ENCODE assay signal across 9 mouse cellular contexts in the genomic region with DNA sequence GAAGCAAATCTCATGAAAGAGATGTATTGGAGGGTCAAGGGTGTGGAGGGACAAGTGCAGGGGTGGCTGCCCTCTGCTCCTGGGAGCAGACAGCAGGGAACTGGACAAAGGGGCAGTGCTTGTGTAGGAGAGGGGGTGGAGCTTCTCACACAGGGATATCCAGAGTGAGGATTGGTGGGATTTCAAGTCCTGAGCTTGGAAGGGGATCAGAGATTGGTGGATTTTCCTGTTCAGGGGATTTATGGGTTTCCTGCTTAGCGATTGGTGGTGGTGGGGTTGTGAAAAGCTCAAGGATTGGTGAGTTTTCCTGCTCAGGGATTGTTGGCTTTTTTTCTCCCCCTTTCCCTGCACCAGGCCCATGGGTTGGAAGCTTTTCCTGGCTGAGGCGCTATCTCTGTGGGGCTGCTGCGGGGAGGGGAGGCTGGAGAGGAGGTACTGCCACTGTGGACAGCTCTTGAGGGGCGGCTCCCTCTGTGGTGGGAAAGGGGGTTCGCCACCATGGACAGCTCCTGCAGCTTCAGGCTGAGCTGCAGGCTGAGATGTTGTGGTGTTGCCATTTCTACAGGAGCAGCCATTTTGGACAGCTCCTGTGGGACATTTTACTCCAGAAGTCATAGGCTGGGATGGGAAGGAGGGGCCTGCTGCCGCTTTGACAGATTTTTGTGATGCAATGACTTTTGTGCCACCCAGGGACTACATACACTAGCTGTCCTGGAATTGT. TPM values are rescaled to one million over a fixed set of nuclear protein-coding genes. Genes with fewer than 3 reads are reported as not detected.
DNase-seq lines count a peak whose midpoint lies in the region; ATAC-seq and TF ChIP-seq lines count a peak whose summit lies in the region.
"Had no signal": no experiment of that assay in that cellular context is flagged by ENCODE, and none has a peak within 500 bp of the region (broad histone marks: within the 10 kb centered on the region; RNA-seq: fewer than 3 reads in every experiment).

No protein-coding gene starts in this region.

- no peak overlapping the region for H3K4me3 ChIP-seq in forebrain, embryonic 14.5 days (ENCODE audit: low read depth, low read length)
- H3K4me3 ChIP-seq in forebrain, embryonic 12.5 days (replicated peaks) = no peak overlapping the region
- H3K4me3 ChIP-seq in thymus, adult 2 months (ENCODE audit: control insufficient read depth, insufficient read depth, low read length) = no peak overlapping the region
- H3K4me3 ChIP-seq in embryonic facial prominence, embryonic 15.5 days (replicated peaks) = no peak overlapping the region
- no peak overlapping the region for H3K4me3 ChIP-seq in stomach, embryonic 14.5 days (ENCODE audit: low read depth, low read length)
- H3K4me3 ChIP-seq: liver, embryonic 15.5 days had no signal

- H3K4me2 ChIP-seq in forebrain, embryonic 14.5 days (ENCODE audit: low read length) = no peak overlapping the region
- H3K4me2 ChIP-seq in forebrain, embryonic 12.5 days = no peak overlapping the region
- H3K4me2 ChIP-seq in embryonic facial prominence, embryonic 15.5 days (replicated peaks) = no peak overlapping the region
- no peak overlapping the region for H3K4me2 ChIP-seq in stomach, embryonic 14.5 days (replicated peaks; ENCODE audit: low read depth, low read length)
- H3K4me2 ChIP-seq: liver, embryonic 15.5 days had no signal

- H3K4me1 ChIP-seq in forebrain, embryonic 14.5 days (ENCODE audit: control insufficient read depth, insufficient read depth, low read length) = no peaks in the 10 kb centered on the region
- H3K4me1 ChIP-seq in forebrain, embryonic 12.5 days = 0 out of 2 replicates have a peak, but pooled peaks cover 3% of the 10 kb centered on the region
- no peaks in the 10 kb centered on the region for H3K4me1 ChIP-seq in thymus, adult 2 months (replicated peaks; ENCODE audit: control insufficient read depth, insufficient read depth, low read length)
- H3K4me1 ChIP-seq in embryonic facial prominence, embryonic 15.5 days = no peaks in the 10 kb centered on the region
- H3K4me1 ChIP-seq in stomach, embryonic 14.5 days (ENCODE audit: control insufficient read depth, insufficient read depth, low read length) = no peaks in the 10 kb centered on the region
- H3K4me1 ChIP-seq: liver, embryonic 15.5 days had no signal

- no peak overlapping the region for H3K27ac ChIP-seq in forebrain, embryonic 14.5 days (ENCODE audit: low read depth, low read length)
- H3K27ac ChIP-seq in forebrain, embryonic 12.5 days = no peak overlapping the region
- H3K27ac ChIP-seq in thymus, adult 2 months (ENCODE audit: control insufficient read depth, insufficient read depth, low read length) = no peak overlapping the region
- H3K27ac ChIP-seq in embryonic facial prominence, embryonic 15.5 days (replicated peaks) = no peak overlapping the region
- no peak overlapping the region for H3K27ac ChIP-seq in stomach, embryonic 14.5 days (ENCODE audit: low read length)
- H3K27ac ChIP-seq: liver, embryonic 15.5 days had no signal

- H3K9me3 ChIP-seq in forebrain, embryonic 14.5 days (replicated peaks; ENCODE audit: control insufficient read depth, low read length) = no peaks in the 10 kb centered on the region
- no peaks in the 10 kb centered on the region for H3K9me3 ChIP-seq in forebrain, embryonic 12.5 days
- H3K9me3 ChIP-seq in embryonic facial prominence, embryonic 15.5 days (replicated peaks) = no peaks in the 10 kb centered on the region
- H3K9me3 ChIP-seq in stomach, embryonic 14.5 days (ENCODE audit: control insufficient read depth, low read depth, low read length) = no peaks in the 10 kb centered on the region
- H3K9me3 ChIP-seq: liver, embryonic 15.5 days had no signal

- no peak for ATAC-seq in forebrain, embryonic 14.5 days
- ATAC-seq in forebrain, embryonic 12.5 days (ENCODE audit: low FRiP score) = no peak
- ATAC-seq in embryonic facial prominence, embryonic 15.5 days (ENCODE audit: insufficient number of reproducible peaks, low FRiP score, low TSS enrichment, low read depth) = peak; percentile 73; the same call in 1 of the 2 replicates
- ATAC-seq in stomach, embryonic 14.5 days (ENCODE audit: insufficient number of reproducible peaks, insufficient read depth, low FRiP score, low read depth) = peak; percentile 63; the same call in 1 of the 2 replicates

- TF ChIP-seq POLR2A in thymus, adult 2 months (IDR thresholded peaks at IDR 0.05; ENCODE audit: control insufficient read depth, extremely low read depth, insufficient read depth, low read length, poor library complexity) = no peak

- H3K36me3 ChIP-seq in forebrain, embryonic 14.5 days (ENCODE audit: control insufficient read depth, insufficient read depth, low read length) = no peaks in the 10 kb centered on the region
- H3K36me3 ChIP-seq in forebrain, embryonic 12.5 days (replicated peaks) = no peaks in the 10 kb centered on the region
- H3K36me3 ChIP-seq in thymus, adult 2 months (ENCODE audit: control insufficient read depth, insufficient read depth, low read length) = no peaks in the 10 kb centered on the region
- no peaks in the 10 kb centered on the region for H3K36me3 ChIP-seq in embryonic facial prominence, embryonic 15.5 days
- H3K36me3 ChIP-seq in stomach, embryonic 14.5 days (ENCODE audit: control insufficient read depth, insufficient read depth, low read length) = no peaks in the 10 kb centered on the region
- H3K36me3 ChIP-seq: liver, embryonic 15.5 days had no signal

- DNase-seq in forebrain, embryonic 14.5 days (ENCODE audit: low spot score) = peak; percentile 8
- DNase-seq in thymus, adult 2 months = peak; percentile 2
- DNase-seq in thymus, adult 18-20 months = no peak
- peak; percentile 75 for DNase-seq in liver
- no peak for DNase-seq in layer of hippocampus, adult 18-20 months (ENCODE audit: low spot score in 2 of 2)

- no peaks in the 10 kb centered on the region for H3K27me3 ChIP-seq in forebrain, embryonic 14.5 days (replicated peaks; ENCODE audit: control insufficient read depth, insufficient read depth, low read length)
- H3K27me3 ChIP-seq in forebrain, embryonic 12.5 days = no peaks in the 10 kb centered on the region
- no peaks in the 10 kb centered on the region for H3K27me3 ChIP-seq in thymus, adult 2 months (ENCODE audit: control insufficient read depth, insufficient read depth, low read length)
- H3K27me3 ChIP-seq in embryonic facial prominence, embryonic 15.5 days = no peaks in the 10 kb centered on the region
- H3K27me3 ChIP-seq in stomach, embryonic 14.5 days (ENCODE audit: control insufficient read depth, insufficient read depth, low read length) = no peaks in the 10 kb centered on the region
- H3K27me3 ChIP-seq: liver, embryonic 15.5 days had no signal

- no peak for TF ChIP-seq CTCF in thymus, adult 2 months (IDR thresholded peaks at IDR 0.05; ENCODE audit: borderline replicate concordance, control insufficient read depth, extremely low read depth, insufficient read depth, low read length, poor library complexity)

- H3K9ac ChIP-seq in forebrain, embryonic 14.5 days (ENCODE audit: low read length) = no peak overlapping the region
- H3K9ac ChIP-seq in forebrain, embryonic 12.5 days = no peak overlapping the region
- no peak overlapping the region for H3K9ac ChIP-seq in embryonic facial prominence, embryonic 15.5 days
- H3K9ac ChIP-seq in stomach, embryonic 14.5 days (replicated peaks; ENCODE audit: low read depth, low read length) = no peak overlapping the region
- H3K9ac ChIP-seq: liver, embryonic 15.5 days had no signal

- WGBS in forebrain, embryonic 14.5 days = 28% methylated on average over 6 of the region's 6 CpGs
- WGBS in forebrain, embryonic 12.5 days = 27% methylated on average over 6 of the region's 6 CpGs
- WGBS in thymus, adult 2 months = 29% methylated on average over 6 of the region's 6 CpGs
- WGBS in embryonic facial prominence, embryonic 15.5 days = 17% methylated on average over 6 of the region's 6 CpGs
- 12% methylated on average over 6 of the region's 6 CpGs for WGBS in stomach, embryonic 14.5 days

RNA-seq across cellular contexts. Expression of a gene that starts 18.9 kb away (rescaled TPM):
- not detected in 2 replicates for polyA plus RNA-seq in forebrain, embryonic 14.5 days (2014; fragmentation: Nextera tagmentation; extraction: Ambion mirVana)
- polyA plus RNA-seq in forebrain, embryonic 12.5 days (2016; fragmentation: Nextera tagmentation; extraction: Ambion mirVana) = not detected in 2 replicates
- polyA plus RNA-seq in thymus, adult 2 months (2012; rRNA removed) = not detected in 2 replicates
- polyA plus RNA-seq in embryonic facial prominence, embryonic 15.5 days (2015; fragmentation: Nextera tagmentation; extraction: Ambion mirVana) = not detected in 2 replicates
- polyA plus RNA-seq in stomach, embryonic 14.5 days (2014; fragmentation: Nextera tagmentation; extraction: Ambion mirVana) = not detected in 2 replicates
- total RNA-seq in layer of hippocampus, adult 18-20 months (2021) = not detected
- polyA plus RNA-seq: liver, embryonic 15.5 days had no signal

RNA-seq across cellular contexts. Expression of a gene that starts 25.0 kb away (rescaled TPM):
- 65.1 and 78.1 TPM in 2 replicates for polyA plus RNA-seq in forebrain, embryonic 14.5 days (2014; fragmentation: Nextera tagmentation; extraction: Ambion mirVana)
- polyA plus RNA-seq in forebrain, embryonic 12.5 days (2016; fragmentation: Nextera tagmentation; extraction: Ambion mirVana) = 64.1 and 68.2 TPM in 2 replicates
- polyA plus RNA-seq in thymus, adult 2 months (2012; rRNA removed) = 5.2 and 7.0 TPM in 2 replicates
- 26.2 and 29.4 TPM in 2 replicates for polyA plus RNA-seq in embryonic facial prominence, embryonic 15.5 days (2015; fragmentation: Nextera tagmentation; extraction: Ambion mirVana)
- polyA plus RNA-seq in stomach, embryonic 14.5 days (2014; fragmentation: Nextera tagmentation; extraction: Ambion mirVana) = 32.4 and 37.9 TPM in 2 replicates
- total RNA-seq in layer of hippocampus, adult 18-20 months (2021) = 10 to 100 TPM; 22.6 to 23.6 TPM

Comparison
In these comparisons a context has a peak if more than half of its experiments do, and no peak if none do; other contexts are left out.
1. DNase-seq: peak in forebrain, embryonic 14.5 days (single experiment), thymus, adult 2 months (single experiment) and liver (single experiment); none in thymus, adult 18-20 months (0 of 2) and layer of hippocampus, adult 18-20 months (0 of 2).
2. ATAC-seq: peak in embryonic facial prominence, embryonic 15.5 days (single experiment) and stomach, embryonic 14.5 days (single experiment); none in forebrain, embryonic 14.5 days (single experiment) and forebrain, embryonic 12.5 days (single experiment).